Mouse (Mus musculus) 3134 (cell line): ENCODE data around the gene Madcam1.
"Not testable (repeated sequence)": the region's sequence is repeated elsewhere in the genome, so short reads cannot be mapped to it uniquely, and the experiment has no call there.

Experiments
- DNase-seq: peaks from one replicate; pipeline ENCODE4 v3.0.0-alpha.2; 2011; ENCODE audit warnings: low spot score; ENCODE audit not compliant: insufficient read length; ENCODE audit errors: extremely low read depth

Gene Madcam1

DNA sequence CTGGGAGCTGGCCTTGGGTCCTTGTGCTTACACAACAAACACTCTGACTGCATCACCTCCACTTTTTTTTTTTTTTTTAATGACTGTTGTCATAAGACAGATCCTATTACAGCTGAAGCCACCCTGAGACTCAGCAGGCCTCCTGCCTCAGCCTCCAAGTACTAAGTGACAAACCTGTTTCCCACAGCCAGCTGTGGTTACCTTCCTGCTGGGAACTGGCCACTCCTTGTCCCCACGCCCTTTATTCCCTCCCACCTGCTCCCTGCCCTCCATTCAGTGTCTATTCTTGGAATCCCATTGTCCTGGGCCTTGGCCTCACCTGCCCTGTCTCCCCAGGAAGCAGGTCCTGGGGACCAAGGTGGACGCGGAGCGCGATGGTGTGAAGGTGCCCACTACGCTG is 23.2 kb downstream of the Madcam1 start:
- no peak for DNase-seq

DNA sequence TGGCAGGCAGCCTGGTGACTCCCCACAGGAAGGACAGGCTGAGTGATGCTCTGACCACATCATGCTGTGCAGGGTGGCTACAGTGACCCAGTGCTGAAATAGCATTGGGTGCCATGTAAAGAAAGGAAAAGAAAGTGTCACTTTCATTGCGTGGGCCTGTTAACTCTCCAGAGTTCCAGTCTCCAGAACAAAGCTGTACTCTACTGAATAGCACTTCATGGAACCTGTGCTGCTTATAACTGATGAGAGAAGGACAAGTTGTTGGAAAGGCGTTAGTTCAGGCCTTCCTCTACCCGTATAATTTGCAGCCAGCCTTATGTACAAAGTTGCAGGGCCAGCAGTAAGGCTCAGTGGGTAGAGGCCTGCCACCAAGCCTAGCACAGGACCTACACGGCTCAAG is 24.4 kb downstream of the Madcam1 start, which contains the start of gene Gzmm:
Gene Gzmm, plus strand, starts transcription at position 301 of the 400 bp plus-strand sequence.
- DNase-seq: no peak

DNA sequence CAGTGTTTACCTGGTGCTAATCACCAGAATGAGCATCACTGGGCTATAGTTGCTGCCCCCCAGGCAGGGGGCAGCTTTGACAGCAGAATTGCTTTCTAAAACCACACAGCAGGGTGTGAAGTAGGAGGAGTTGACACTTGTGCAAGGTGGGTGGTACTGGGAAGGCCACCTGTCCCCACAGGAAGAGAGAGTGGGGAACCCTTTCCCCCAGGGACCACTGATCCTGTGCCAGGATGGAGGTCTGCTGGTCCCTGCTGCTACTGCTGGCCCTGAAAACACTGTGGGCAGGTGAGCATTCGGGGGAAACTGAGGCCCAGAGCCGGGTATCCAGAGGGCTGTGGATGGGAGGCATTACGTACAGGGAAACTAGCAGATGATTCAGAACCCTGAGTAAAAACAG is 24.8 kb downstream of the Madcam1 start:
- DNase-seq: no peak

DNA sequence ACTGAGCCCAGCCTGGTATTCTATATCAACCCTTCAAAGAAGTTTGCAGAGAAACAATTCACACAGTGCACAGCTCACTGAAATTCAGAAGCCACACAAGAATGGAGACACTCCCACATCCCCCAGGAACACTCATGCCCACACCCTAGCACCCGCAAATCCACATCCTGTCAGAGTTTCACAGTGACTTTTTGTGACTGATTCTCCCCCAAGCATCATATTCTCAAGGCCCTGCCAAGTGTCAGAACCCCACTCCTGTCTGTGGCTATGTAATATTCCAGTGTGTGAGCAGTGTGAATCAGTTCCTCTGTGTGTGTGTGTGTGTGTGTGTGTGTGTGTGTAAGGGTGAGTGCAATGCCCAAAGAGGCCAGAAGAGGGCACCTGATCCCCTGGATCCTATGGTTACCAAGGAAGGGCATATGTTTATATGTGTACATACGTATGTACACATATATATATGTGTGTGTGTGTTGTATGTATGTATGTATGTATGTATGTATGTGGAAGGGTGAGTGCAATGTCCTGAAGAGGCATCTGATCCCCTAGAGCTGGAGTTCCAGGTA is 27.7 kb downstream of the Madcam1 start:
- DNase-seq: no peak

DNA sequence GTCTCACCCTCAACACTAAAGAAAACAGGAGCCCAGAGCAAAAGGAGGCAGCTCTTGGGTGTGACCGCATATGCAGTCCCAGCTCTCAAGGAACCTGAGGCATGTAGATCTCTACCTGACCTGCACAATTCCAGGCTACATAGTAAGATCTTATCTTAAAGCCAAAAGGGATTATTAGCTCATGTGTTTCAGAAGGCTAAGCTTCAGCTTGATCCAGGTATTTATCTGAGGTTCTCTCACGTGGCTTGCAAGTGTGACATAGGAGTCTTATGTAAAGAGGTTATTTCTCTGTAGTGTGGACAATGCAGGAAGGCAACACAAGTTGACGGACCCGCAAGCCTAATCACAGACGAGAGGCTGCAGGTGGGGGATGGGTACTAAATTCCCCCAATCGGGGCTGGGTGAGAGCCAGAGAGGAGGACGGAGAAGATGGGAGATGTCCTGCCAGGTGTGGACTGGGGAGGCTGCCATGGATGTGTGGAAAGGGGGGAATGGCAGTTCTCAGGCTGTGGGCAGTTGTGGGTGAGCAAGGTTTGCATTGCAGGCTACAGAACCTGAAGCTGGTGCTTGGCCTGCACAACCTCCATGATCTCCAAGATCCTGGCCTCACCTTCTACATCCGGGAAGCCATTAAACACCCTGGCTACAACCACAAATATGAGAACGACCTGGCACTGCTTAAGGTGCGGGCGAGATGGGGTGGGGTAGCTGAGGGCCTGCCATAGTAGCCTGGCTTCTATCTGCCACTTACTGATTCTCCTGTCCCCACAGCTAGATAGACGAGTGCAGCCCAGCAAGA is 29.4 kb downstream of the Madcam1 start:
- no peak for DNase-seq

DNA sequence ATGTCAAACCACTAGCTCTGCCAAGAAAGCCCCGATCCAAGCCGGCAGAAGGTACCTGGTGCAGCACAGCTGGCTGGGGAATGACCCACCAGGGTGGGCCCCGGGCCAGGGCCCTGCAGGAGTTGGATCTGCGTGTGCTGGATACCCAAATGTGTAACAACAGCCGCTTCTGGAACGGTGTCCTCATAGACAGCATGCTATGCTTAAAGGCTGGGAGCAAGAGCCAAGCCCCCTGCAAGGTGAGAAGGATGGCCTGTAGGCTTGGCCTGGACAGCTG is 30.0 kb downstream of the Madcam1 start:
- no peak for DNase-seq

DNA sequence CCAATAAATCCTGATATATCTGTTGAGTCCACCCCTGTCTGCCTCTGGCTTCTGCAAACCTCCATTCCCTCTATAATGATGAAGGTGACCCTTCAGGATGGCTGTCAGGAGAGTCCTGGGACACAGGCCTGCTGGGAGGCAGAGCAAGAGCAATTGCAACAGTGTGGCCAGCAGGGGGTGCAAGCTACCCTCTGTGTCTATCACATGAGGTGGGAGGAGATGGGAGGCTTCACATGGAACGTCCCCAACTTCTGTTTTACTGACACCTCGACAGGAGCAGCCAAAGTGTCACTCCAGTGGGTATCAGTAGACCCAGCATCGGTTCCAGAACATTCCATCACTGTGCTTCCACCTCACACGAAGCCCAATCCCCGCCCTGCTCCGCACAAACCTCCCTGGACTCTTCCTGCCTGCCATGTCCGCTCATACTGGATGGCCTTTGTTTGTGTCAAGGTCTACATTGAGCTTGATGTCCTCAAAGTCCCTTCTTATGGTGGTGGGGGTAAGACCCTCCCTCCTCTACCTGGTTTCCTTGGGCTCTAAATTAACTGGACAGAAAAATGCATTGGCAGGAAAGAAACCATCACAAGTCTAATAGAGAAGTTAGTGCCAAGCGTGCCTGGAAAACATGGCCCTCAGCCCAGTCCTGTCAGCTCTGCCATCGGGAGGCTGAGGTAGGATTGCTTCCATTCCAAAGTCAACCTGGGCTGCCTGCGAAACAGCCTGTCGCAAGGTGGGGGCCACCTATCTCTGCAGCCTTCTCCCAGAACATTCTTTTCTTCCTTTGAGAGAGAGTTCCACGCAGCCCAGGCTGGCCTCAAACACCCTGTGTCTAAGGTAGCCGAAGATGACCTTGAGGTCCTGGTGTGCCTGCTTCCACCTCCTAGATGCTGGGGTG is 31.1 kb downstream of the Madcam1 start:
- DNase-seq: no peak

DNA sequence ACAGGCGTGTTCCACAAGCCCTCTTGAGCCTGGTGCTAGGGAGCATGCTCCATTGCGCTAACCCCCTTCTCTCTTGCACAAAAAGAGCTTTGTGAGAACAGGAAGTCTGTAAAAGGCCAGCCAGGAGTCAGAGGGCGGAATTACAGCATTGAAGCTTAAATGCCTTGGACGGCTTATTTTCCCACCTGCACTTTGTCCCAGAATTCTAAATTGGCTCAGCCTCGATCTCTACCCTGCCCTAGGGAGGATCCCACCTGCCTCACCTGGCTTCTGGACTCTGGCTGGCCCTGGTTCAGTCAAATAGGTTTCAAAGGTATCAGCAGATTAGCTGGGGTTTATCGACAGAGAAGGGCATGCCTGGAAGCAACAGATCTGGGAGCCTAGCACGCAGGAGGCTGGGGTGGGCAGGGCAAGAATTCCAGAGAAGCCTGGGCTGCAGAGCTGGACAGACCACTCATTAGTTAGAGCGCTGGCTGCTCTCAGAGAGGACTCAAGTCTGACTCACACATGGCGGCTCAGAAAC is 31.8 kb downstream of the Madcam1 start:
- DNase-seq: no peak

DNA sequence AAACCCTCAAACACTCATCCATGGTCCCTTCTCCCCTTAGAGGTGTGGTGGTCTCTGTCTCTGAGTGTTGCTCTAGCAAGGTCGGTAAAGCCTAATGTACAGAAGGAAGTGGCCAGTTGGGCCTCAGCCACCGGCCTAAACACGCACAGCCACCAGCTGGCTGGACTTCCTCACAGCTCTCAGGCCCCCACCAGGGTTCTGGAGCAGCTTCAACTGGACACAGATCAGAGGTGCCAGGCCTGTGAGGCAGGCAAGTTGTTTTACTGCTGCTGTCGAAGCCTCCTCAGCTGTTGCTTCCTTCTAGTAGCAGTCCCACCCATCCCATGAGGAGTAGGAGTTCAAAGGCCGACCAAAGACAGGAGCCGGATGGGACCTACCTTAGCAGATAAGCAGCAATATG is 33.6 kb downstream of the Madcam1 start:
- DNase-seq: no peak

DNA sequence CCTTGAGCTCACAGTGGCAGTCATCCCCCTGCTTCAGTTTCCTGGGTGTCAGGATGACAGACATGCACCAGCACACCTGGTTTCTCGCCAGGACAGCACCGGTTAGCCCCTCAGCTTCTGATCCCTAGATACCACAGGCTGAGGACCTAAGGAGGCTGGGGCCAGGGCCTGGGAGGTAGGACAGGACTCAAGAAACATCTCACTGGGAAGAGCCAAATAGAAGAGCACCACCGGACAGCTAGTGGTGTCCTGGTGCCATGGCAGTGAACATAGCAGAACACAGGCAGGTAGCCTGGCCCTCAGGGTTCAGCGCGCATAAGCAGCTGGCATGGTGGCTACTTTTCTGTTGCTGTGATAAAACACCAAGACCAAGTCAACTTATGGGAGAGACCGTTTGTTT is 34.1 kb downstream of the Madcam1 start:
- DNase-seq: no peak

DNA sequence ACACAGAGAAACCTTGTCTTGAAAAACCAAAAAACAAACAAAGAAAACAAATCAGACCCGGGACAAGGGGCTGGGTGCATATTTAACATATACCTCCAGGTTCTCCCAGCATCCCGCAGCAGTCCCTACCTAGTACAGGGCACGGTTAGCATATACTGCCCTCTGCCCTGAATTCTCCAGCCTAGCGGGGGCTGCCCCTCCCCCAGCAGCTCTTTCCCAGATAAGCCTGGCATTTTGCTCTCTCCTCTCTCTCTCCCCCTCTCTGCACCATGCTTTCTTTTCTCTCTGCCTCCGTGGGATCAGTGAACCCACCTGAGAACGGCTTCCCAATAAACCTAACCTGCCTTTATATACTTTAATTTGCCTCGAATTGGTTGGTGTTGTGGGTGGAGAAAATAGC is 36.3 kb downstream of the Madcam1 start:
- DNase-seq: no peak

DNA sequence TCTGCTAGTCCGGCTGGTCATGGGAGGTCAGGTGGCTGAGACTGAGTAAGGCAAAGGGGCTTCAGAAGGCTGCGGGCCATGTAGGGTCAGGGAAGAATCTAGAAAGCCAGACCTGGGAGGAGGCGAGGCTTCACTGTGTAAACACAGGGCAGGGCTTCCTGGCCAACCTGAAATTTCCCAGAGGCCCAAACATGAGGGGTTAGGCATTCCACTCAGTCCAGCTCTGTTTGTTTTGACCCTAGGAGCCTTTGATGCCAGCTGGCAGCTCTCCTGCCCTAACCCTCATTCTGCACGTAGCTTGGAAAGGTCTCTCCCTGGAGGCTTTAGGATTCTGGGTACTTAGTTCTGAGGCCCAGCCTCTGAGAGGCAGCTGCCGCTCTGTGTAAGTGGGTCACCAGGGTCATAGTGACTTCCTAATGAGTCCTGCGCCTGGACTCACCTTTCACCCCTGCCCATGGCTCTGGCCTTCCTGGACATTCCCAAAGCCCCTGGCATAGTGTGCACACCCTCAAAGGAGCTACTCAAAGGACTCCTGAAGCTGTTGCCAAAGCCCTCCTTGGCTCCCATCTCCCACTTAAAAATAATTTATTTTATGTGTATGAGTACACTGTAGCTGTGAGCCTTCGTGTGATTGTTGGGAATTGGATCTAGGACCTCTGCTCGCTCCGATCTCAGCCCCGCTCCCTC is 37.2 kb downstream of the Madcam1 start:
- no peak for DNase-seq

DNA sequence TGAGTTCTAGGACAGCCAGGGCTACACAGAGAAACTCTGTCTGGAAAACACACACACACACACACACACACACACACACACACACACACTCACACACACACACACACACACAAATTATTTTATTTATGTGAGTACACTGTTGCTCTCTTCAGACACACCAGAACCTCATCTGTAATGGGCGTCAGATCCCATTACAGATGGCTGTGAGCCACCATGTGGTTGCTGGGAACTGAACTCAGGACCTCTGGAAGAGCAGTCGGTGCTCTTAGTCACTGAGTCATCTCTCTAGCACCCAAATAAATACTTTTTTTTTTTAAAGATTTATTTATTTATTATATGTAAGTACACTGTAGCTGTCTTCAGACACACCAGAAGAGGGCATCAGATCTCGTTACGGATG is 38.6 kb downstream of the Madcam1 start:
- not testable (repeated sequence) for DNase-seq

DNA sequence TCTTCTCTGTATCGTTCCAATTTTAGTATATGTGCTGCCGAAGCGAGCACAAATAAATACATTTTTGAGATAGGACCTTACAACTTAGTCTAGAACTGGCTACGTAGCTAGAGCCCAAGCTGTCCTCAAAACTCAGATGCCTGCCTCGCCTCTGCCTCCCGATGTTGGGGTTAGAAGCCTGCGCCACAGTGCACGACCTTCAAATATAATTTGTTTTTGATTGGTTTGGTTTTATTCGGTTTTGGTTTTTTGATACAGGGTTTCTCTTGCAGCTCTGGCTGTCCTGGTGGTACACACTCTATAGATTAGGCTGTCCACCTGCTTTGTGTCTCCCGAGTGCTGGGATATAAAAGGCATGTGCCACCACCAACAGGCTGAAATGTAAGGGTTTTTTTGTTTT is 39.2 kb downstream of the Madcam1 start:
- no peak for DNase-seq

DNA sequence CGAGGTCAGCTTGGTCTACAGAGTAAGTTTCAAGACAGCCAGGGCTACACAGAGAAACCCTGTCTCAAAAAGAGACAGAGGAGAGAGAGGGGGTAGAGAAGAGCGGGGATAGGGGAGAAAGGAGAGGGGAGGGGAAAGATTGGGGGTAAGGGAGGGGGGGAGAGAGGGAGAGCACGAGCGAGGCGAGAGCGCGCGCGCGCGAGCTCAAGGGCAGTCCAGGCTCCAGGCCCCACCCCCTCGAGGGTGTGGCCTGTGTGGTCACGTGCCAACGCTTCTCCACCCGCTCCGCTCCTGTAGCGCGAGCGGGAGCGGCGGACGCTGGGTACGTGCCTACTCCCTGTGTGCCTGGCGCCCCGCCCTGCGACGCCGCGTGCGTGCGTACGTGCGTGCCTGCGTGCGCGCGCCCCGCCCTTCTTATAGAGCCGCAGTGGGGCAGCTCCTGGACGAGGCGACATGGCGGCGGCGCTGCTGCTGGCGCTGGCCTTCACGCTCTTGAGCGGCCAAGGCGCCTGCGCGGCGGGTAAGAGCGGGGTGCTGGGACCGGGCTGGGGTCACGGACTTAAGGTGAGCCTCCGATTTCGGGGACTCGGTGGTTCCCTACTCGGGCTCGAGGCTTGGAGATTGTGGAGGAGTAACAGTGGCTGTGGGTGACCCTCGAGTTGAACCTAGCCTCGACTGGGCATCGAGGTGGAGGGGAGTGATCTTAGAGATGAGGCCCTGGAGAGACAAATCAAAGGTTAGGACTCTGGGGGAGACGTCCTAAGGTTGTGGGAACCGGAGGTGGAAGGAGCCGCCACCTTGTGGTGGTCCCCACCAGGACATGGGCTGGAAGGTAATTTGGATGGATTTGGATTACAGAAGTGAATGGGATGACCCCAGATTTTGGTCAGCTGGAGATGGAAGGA is 40.0 kb downstream of the Madcam1 start, which contains the start of gene Bsg:
Gene Bsg, plus strand, starts transcription at position 427 of the 905 bp plus-strand sequence.
- peak; percentile 99 for DNase-seq

DNA sequence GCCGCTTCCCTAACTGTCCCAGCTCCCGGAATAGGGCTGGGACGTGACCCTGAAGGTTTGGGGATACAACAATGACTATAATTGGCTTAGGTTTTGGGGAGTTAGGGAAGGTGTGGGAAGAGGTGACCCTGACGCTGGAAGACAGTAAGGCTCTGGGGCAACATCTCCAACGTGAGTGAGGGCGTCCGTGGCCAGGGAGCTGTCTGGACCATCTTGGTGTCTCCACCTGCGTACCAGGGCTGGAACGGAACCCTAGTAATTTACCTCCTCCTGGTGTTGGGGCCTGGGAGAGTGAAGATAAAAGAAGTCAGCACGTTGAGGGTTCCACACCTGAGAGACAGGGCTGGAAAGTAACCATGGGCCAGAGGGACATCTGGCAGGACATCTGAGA is 40.6 kb downstream of the Madcam1 start:
- DNase-seq: no peak

DNA sequence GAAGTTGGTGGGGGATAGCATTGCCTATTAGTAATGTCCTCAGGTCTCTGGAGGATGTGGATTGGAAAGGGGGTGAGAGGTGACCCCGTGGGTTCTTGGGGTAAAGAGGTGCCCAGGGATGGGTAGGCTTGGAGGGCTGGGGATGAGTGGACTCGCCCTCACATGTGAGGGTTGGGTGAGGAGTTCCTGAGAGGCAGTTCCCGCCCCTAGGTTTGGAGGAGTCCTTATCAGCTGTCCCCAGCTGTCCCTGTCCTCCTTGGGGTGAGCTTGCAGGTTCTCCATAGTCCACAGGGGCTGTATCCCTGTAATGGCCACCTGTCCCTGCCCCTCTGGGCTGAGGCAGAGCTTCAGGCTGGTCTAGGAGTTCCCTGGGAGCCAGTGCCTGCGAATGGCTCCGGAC is 41.6 kb downstream of the Madcam1 start:
- no peak for DNase-seq

DNA sequence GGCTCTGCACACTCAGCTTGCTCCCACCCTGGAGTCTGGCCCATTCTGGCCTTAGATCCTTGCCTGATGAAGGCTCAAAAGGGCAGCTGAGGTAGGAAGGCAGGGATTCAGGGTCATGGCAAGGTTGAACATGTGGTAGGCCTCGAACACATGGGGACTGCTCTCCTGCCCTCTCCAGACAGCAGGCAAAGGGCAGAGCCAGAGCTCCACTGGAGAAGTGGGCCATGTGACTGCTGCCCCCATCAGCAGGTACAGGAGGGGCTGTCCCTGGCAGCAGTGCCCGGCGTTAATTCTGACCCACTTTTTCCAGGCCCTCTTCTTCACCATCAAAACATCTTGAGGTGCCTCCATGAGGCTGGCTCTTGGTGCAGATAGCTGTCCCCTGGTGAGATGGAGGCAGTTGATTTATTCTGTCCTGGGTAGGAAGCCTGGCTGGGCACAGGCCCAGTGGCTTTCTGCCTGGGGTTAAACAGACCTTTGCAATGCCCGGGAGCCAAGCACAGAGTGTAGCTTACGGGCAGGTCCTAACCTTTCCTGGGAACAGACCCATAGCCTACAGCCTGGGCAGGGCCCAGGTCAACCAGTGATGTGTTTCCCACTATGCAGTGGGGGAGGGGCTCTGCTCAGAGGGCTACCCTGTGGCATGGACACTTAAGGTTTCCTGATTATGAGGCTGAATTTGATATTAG is 42.2 kb downstream of the Madcam1 start:
- no peak for DNase-seq

DNA sequence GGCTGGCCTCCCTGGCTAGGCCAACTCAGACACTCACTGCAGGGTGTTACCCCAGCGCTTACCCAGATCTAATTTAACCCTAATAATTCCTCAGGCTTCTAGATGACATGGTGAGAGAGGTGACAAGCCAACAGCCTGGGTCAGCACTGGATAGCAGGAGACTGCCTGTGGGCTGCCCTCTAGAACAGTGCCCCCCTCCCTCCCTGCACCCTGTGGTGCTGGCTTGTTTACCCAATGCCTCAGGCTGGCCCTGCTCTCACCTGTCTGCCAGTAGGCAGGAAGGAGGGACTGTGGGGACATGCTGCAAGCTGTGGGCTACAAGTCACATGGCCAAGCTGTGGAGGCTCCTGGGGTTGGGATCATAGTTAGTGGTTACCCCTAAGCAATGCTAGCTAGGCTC is 42.8 kb downstream of the Madcam1 start:
- DNase-seq: no peak
